Mouse (Mus musculus) kidney, adult 2 months (tissue): ENCODE measurements at regions not wholly inside any gene's neighbourhood (a gene's known extent, or its start where the extent isn't known, plus 50 kb on each side); places are given as distances from the start of the nearest gene placed in this dataset.
"Not testable (repeated sequence)": the region's sequence is repeated elsewhere in the genome, so short reads cannot be mapped to it uniquely, and the experiment has no call there.

ENCODE experiments used
- DNase-seq: peaks from one replicate; pipeline ENCODE4 v3.0.0; 2021
- H3K27ac ChIP-seq: fragments of 200-500 bp; 2 replicates; pipeline ENCODE4 v1.5.1; 2012; ENCODE audit warnings: low read depth, low read length, control low read depth, inconsistent platforms; ENCODE audit not compliant: insufficient read depth
- H3K27me3 ChIP-seq: fragments of 200-500 bp; replicated peaks from 2 replicates; pipeline ENCODE4 v1.6.1; 2012; ENCODE audit warnings: mild to moderate bottlenecking, moderate library complexity, low read length, inconsistent platforms; ENCODE audit not compliant: control insufficient read depth, insufficient read depth
- H3K36me3 ChIP-seq: fragments of 200-500 bp; 2 replicates; pipeline ENCODE4 v1.6.1; 2012; ENCODE audit warnings: mild to moderate bottlenecking, moderate library complexity, low read length, inconsistent platforms; ENCODE audit not compliant: control insufficient read depth, insufficient read depth
- H3K4me1 ChIP-seq: fragments of 200-500 bp; 2 replicates; pipeline ENCODE4 v1.6.1; 2011; ENCODE audit warnings: low read length; ENCODE audit not compliant: control insufficient read depth, insufficient read depth
- H3K4me3 ChIP-seq: fragments of 200-500 bp; 2 replicates; pipeline ENCODE4 v1.5.1; 2011; ENCODE audit warnings: mild to moderate bottlenecking, low read depth, low read length, control low read depth; ENCODE audit not compliant: insufficient read depth
- CTCF ChIP-seq: fragments of 200-500 bp; conservative IDR thresholded peaks from 2 replicates; pipeline ENCODE4 v1.5.1; 2011; ENCODE audit warnings: low read depth, mild to moderate bottlenecking, control low read depth, low read length, moderate library complexity, mixed read lengths; ENCODE audit not compliant: insufficient read depth, insufficient read length
- POLR2A ChIP-seq: fragments of 200-500 bp; IDR thresholded peaks from one replicate; pipeline ENCODE4 v1.6.1; 2011; ENCODE audit warnings: low read depth, low read length, control low read depth
- WGBS: fragments of 180-500 bp; shearing (Covaris S2); methylation state at CpG from one replicate; pipeline ENCODE4 v1.1.7; 2018; 5-methylcytosine and 5-hydroxymethylcytosine counted together

DNA sequence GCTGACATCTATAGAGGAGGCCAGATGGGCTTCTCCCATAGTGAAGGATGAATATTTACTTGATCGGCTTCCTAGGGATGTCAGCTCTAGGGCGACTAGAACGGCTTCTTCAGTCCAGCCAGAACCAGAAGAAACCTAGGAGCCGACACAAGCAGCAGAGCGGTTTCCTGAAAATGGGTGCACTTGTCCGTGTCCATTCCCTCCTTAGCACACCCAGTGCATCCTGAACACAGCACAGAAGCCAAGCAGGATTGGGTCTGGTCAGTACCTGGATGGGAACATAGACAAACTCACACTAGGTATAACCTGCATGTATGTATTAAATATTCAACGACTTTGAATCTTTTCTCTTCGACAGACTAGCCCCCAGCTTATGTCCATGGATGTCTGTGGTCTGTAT is 407.9 kb upstream of the Cdh5 start:
- Histone ChIP-seq H3K4me3 (no peak overlapping the region), H3K36me3 (no peaks in the 10 kb centered on the region), H3K27me3 (no peaks in the 10 kb centered on the region), H3K4me1 (no peaks in the 10 kb centered on the region), H3K27ac (no peak overlapping the region)
- DNase-seq = no peak
- no peak for TF ChIP-seq CTCF
- no peak for TF ChIP-seq POLR2A
- 95% methylated on average over 8 of the region's 8 CpGs for WGBS

DNA sequence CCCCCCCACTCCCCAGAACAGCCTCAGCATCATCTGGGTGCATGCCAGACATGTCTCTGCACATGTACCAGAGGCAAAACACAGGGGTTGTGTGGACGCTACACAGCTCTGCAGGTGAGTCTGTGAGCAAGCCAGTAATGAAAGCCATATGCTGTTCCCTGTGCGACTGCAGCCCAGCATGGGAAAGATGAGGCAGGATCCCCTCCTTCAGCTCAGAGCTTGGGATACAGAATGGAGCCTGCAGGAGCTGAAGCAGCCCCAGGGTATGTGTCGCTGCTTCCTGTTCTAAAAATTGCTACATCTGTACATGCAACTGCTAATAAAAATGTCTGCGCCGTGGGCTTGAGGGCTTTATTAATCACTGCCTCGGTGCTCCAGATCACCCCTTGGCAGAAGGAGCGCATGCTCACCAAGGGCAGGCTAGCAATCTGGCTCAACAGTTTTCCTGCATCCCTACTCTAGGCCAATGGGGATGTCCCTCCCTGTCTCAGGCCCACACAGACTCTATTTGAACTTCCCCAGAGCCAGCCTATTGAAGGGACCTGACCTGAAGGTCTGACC is 407.0 kb upstream of the Cdh5 start:
- H3K4me3 ChIP-seq = no peak overlapping the region
- H3K27me3 ChIP-seq = no peaks in the 10 kb centered on the region
- no peaks in the 10 kb centered on the region for H3K4me1 ChIP-seq
- no peaks in the 10 kb centered on the region for H3K36me3 ChIP-seq
- 78% methylated on average over 7 of the region's 7 CpGs for WGBS
- TF ChIP-seq CTCF (no peak), POLR2A (no peak)
- H3K27ac ChIP-seq = no peak overlapping the region
- DNase-seq = no peak

DNA sequence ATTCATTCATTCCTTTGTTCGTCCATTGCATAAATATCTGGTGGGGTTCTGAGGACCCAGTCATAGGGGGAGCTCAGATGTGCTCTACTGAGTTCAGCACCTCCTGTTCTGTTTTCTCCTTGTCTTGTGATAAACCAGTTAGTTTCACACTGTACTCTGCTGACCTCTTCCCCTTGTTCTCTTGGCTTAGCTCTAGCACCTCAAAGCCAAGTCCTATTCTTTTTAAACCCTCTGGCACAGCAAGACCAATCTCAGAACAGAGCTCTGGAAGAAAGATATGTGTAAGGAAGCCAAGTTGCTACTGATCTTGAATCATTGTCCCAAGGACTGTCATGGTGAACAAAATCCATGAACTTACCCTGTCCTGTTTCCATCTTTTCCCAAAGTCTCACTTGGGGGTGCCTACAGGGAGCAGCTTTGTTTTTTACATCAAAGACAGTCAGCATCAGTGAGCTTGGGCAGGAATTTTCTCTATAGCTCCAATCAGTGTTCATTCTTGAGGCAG is 402.4 kb upstream of the Cdh5 start:
- no peak overlapping the region for H3K4me3 ChIP-seq
- no peak for TF ChIP-seq CTCF
- no peaks in the 10 kb centered on the region for H3K27me3 ChIP-seq
- DNase-seq = no peak
- H3K4me1 ChIP-seq = no peaks in the 10 kb centered on the region
- H3K36me3 ChIP-seq = no peaks in the 10 kb centered on the region
- WGBS = 85% methylated on average over 1 of the region's 1 CpGs
- H3K27ac ChIP-seq = no peak overlapping the region

DNA sequence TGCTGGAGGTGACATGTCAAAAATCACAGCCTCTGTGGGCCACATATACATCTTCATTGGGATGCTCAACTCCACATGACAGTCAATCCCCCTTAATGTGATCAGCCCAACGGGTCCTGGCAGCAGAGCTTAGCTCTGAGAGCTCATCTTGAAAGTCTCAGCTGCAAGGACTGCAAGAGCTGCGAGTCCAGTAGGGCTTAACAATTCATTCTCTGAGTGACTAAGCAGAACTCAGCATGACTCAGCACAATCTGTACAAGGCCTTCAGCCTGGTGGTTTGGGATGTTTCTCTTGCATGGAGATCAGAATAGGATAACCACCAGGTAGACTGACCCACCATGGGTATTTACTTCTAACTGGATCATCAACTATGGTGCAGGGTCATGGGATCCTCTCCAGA is 399.2 kb upstream of the Cdh5 start:
- no peaks in the 10 kb centered on the region for H3K4me1 ChIP-seq
- H3K36me3 ChIP-seq = no peaks in the 10 kb centered on the region
- TF ChIP-seq CTCF (no peak), POLR2A (no peak)
- no peak for DNase-seq
- no peak overlapping the region for H3K27ac ChIP-seq
- 68% methylated on average over 2 of the region's 2 CpGs for WGBS
- H3K27me3 ChIP-seq = no peaks in the 10 kb centered on the region
- H3K4me3 ChIP-seq = no peak overlapping the region

DNA sequence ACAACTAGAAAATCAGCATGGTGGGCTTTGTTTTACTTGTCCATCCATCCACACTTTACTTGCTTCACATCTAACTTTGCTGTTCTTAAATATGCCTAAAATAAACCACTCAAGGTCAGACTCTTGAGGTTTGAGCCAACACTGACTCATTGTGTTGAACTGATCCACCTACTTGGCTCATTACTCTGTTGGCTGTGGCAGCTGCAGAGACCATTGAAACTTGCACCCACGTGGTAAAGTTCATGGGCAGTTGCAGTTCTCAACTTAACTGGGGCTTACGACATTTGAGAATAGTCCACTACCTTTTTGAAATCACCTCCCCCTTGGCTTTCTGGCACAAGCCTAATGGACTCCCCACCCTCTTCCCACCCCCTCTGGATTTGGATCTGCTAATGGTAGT is 395.3 kb upstream of the Cdh5 start:
- Histone ChIP-seq H3K36me3 (no peaks in the 10 kb centered on the region), H3K4me3 (no peak overlapping the region), H3K27ac (no peak overlapping the region), H3K27me3 (no peaks in the 10 kb centered on the region), H3K4me1 (no peaks in the 10 kb centered on the region)
- no peak for TF ChIP-seq POLR2A
- no peak for TF ChIP-seq CTCF
- no peak for DNase-seq
- 82% methylated on average over 2 of the region's 2 CpGs for WGBS

DNA sequence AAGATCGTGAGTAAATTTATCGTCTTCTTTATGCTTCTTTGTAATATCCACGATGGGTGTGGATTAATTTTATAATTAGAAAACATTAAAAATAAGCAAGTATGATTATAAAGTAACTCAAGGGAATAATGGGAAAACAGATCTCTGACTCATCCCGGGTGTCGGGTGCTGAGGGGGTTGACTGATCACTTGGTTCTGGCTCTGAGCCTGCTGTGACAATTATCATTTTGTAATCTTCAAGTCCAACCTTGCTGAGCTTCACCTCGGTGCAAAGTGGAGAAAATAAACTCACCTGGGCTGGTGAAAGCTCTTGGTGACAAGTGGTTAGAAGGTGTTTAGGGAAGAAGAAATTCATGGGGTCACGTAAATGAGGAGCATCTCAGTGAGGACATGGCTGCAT is 390.6 kb upstream of the Cdh5 start:
- not testable (repeated sequence) for H3K4me1 ChIP-seq

DNA sequence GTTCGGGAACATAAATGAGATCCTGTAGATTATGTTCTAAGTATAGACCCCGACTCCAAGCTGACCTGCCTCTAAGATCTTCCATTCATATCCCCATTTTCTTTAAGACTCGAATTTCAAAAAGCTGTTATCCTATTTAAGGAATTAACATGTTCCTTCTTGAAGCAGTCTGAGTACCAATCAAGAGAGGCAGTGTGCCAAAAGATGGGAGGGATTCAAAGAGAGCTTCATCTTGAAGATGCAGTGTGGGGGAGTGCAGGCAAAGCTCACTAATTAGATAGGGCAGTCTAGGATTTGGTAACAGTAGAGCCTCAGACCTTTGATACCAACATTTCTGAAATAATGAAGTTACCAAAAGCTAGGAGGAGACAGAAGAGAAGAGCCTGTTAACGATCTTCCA is 383.7 kb upstream of the Cdh5 start:
- WGBS = 64% methylated on average over 4 of the region's 4 CpGs

More for the DNA sequence above, 390.6 kb upstream of the Cdh5 start:
- WGBS = 83% methylated on average over 7 of the region's 7 CpGs
- H3K27ac ChIP-seq, H3K4me3 ChIP-seq, H3K27me3 ChIP-seq, DNase-seq, H3K36me3 ChIP-seq: not testable (repeated sequence)

DNA sequence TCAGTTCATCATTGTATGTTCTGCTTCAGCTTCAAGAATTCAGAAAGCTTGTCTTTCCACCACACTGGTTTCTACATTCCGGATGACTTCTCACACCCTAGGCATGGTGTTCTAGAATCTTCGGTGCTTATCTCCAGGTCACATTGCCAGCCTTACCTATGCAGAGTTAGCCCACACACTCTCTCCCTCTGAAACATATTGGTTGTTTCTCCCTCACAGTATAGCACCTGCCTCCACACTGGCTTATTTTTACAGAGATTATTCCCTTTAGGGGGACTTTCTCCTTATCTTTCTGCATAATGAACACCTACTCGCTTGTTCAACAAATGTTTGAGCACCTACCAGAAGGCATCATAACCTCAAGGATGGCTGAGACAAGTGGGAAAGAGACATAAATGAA is 368.0 kb upstream of the Cdh5 start:
- 88% methylated on average over 3 of the region's 3 CpGs for WGBS
- Histone ChIP-seq H3K4me3 (no peak overlapping the region), H3K27ac (no peak overlapping the region), H3K4me1 (no peaks in the 10 kb centered on the region), H3K36me3 (no peaks in the 10 kb centered on the region), H3K27me3 (no peaks in the 10 kb centered on the region)
- TF ChIP-seq POLR2A (no peak), CTCF (no peak)
- no peak for DNase-seq

More for the DNA sequence above, 383.7 kb upstream of the Cdh5 start:
- no peaks in the 10 kb centered on the region for H3K4me1 ChIP-seq
- no peaks in the 10 kb centered on the region for H3K36me3 ChIP-seq
- no peaks in the 10 kb centered on the region for H3K27me3 ChIP-seq
- H3K4me3 ChIP-seq = no peak overlapping the region
- no peak for TF ChIP-seq POLR2A
- TF ChIP-seq CTCF = no peak
- no peak for DNase-seq
- no peak overlapping the region for H3K27ac ChIP-seq
